Mouse (Mus musculus) c-Kit-positive CD71-positive TER-119-negative erythroid progenitor cells, embryonic 14.5 days (primary cell): ENCODE data around the gene Sgtb.

ENCODE experiments used
- DNase-seq: peaks from one replicate; pipeline ENCODE4 v3.0.0-alpha.2; 2013; ENCODE audit warnings: low read depth

Sgtb gene

GRCm38 (mm10) chr13:104109288-104109815 is at the start of gene Sgtb, which contains the start of gene Nln:
Gene Sgtb, plus strand, starts transcription at chr13:104109741.
Gene Nln, minus strand, starts transcription at chr13:104109614.
- peak; percentile 62 for DNase-seq

- DNase-seq = no peak
These were observed 49.3 kb upstream of the Sgtb start for GRCm38 (mm10) chr13:104060231-104060630.

- DNase-seq = no peak
These were observed 47.4 kb upstream of the Sgtb start for GRCm38 (mm10) chr13:104061975-104062750.

GRCm38 (mm10) chr13:104063061-104063460 is 46.5 kb upstream of the Sgtb start:
- DNase-seq = no peak

GRCm38 (mm10) chr13:104065649-104066347 is 43.7 kb upstream of the Sgtb start:
- DNase-seq = no peak

- no peak for DNase-seq
These were observed 40.3 kb upstream of the Sgtb start for GRCm38 (mm10) chr13:104069216-104069615.

GRCm38 (mm10) chr13:104070703-104071102 is 38.8 kb upstream of the Sgtb start:
- no peak for DNase-seq

GRCm38 (mm10) chr13:104072351-104072750 is 37.2 kb upstream of the Sgtb start:
- DNase-seq = no peak

- no peak for DNase-seq
These were observed 35.3 kb upstream of the Sgtb start for GRCm38 (mm10) chr13:104074230-104074629.

GRCm38 (mm10) chr13:104074731-104075130 is 34.8 kb upstream of the Sgtb start:
- DNase-seq = no peak

GRCm38 (mm10) chr13:104076993-104077392 is 32.5 kb upstream of the Sgtb start:
- no peak for DNase-seq

- no peak for DNase-seq
These were observed 27.0 kb upstream of the Sgtb start for GRCm38 (mm10) chr13:104082504-104082903.

- no peak for DNase-seq
These were observed 24.9 kb upstream of the Sgtb start for GRCm38 (mm10) chr13:104084600-104084999.

GRCm38 (mm10) chr13:104089387-104089786 is 20.2 kb upstream of the Sgtb start:
- DNase-seq = peak; percentile 22

- no peak for DNase-seq
These were observed 17.8 kb upstream of the Sgtb start for GRCm38 (mm10) chr13:104091734-104092133.

- no peak for DNase-seq
These were observed 14.8 kb upstream of the Sgtb start for GRCm38 (mm10) chr13:104094531-104095385.

- DNase-seq = no peak
These were observed 13.6 kb upstream of the Sgtb start for GRCm38 (mm10) chr13:104095955-104096354.

GRCm38 (mm10) chr13:104097190-104097589 is 12.4 kb upstream of the Sgtb start:
- no peak for DNase-seq

GRCm38 (mm10) chr13:104100416-104100815 is 9.1 kb upstream of the Sgtb start:
- DNase-seq = no peak

GRCm38 (mm10) chr13:104101606-104102235 is 7.8 kb upstream of the Sgtb start:
- no peak for DNase-seq

- peak; percentile 33 for DNase-seq
These were observed 772 bp upstream of the Sgtb start for GRCm38 (mm10) chr13:104108651-104109287.
